Mouse (Mus musculus) midbrain, embryonic 12.5 days (tissue): Measurements from ENCODE around the gene Nedd4. TPM values are rescaled to one million over a fixed set of nuclear protein-coding genes. Genes with fewer than 3 reads are reported as not detected.
"Not testable (repeated sequence)": the region's sequence is repeated elsewhere in the genome, so short reads cannot be mapped to it uniquely, and the experiment has no call there.

Source experiments
- ATAC-seq: fragments of 200-750 bp; cut with Nextera tagmentation; 2 replicates; pipeline ENCODE4 v1.8.0; 2017; ENCODE audit warnings: low read depth, moderate TSS enrichment, moderate library complexity; ENCODE audit not compliant: low FRiP score
- H3K27ac ChIP-seq: fragments of 300-500 bp; sonication (generic); replicated peaks from 2 replicates; pipeline ENCODE4 v1.5.1; 2016; ENCODE audit warnings: mild to moderate bottlenecking
- H3K27me3 ChIP-seq: fragments of 300-500 bp; sonication (generic); 2 replicates; pipeline ENCODE4 v1.6.1; 2016; ENCODE audit warnings: mild to moderate bottlenecking
- H3K36me3 ChIP-seq: fragments of 300-500 bp; sonication (generic); 2 replicates; pipeline ENCODE4 v1.6.1; 2016
- H3K4me1 ChIP-seq: fragments of 300-500 bp; sonication (generic); 2 replicates; pipeline ENCODE4 v1.6.1; 2016
- H3K4me2 ChIP-seq: fragments of 300-500 bp; sonication (generic); replicated peaks from 2 replicates; pipeline ENCODE4 v1.6.1; 2016; ENCODE audit warnings: mild to moderate bottlenecking, moderate library complexity
- H3K4me3 ChIP-seq: fragments of 300-500 bp; sonication (generic); 2 replicates; pipeline ENCODE4 v1.5.1; 2016; ENCODE audit warnings: mild to moderate bottlenecking
- H3K9ac ChIP-seq: fragments of 300-500 bp; sonication (generic); replicated peaks from 2 replicates; pipeline ENCODE4 v1.6.1; 2016; ENCODE audit warnings: mild to moderate bottlenecking, moderate library complexity
- H3K9me3 ChIP-seq: fragments of 300-500 bp; sonication (generic); 2 replicates; pipeline ENCODE4 v1.6.1; 2016; ENCODE audit warnings: mild to moderate bottlenecking
- WGBS: fragments of 180-500 bp; shearing (Covaris S2); methylation state at CpG from one replicate; pipeline ENCODE4 v1.1.7; 2016; 5-methylcytosine and 5-hydroxymethylcytosine counted together
- polyA plus RNA-seq: library from polyadenylated mRNA; unstranded; fragments of >200 nt; fragmentation: Nextera tagmentation; extraction: Ambion mirVana; gene quantifications from 2 replicates; pipeline ENCODE4 v1.2.1, GENCODE M21; 2016

Gene Nedd4
- polyA plus RNA-seq, 1 experiment from 2014 or later: 737 TPM

DNA sequence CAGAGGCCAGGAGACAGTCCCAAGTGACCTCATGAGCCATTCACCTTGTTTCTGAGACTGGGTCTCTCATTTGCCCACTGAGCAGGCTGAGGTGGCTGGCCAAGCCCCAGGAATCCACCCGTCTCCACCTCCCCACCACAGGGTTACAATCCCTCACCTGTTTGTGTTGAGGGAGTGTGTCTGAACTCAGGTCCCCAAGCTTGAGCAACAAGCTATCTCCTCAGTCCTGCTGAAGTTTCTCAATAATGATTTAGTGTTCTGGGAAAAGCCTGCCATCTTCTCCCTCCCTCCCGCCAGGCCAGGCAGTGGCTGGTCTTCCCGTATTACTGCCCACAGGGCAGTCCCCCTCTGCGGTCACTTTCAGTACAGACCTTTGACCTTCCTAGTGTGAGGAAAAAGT lies 5.7 kb upstream of the Nedd4 start:
- Histone ChIP-seq H3K4me3 (no peak overlapping the region), H3K9ac (no peak overlapping the region), H3K4me1 (peaks cover 25% of the 10 kb centered on the region), H3K36me3 (no peaks in the 10 kb centered on the region), H3K9me3 (no peaks in the 10 kb centered on the region), H3K27ac (no peak overlapping the region), H3K27me3 (no peaks in the 10 kb centered on the region), H3K4me2 (no peak overlapping the region)
- no peak for ATAC-seq
- 19% methylated on average over 4 of the region's 4 CpGs for WGBS

DNA sequence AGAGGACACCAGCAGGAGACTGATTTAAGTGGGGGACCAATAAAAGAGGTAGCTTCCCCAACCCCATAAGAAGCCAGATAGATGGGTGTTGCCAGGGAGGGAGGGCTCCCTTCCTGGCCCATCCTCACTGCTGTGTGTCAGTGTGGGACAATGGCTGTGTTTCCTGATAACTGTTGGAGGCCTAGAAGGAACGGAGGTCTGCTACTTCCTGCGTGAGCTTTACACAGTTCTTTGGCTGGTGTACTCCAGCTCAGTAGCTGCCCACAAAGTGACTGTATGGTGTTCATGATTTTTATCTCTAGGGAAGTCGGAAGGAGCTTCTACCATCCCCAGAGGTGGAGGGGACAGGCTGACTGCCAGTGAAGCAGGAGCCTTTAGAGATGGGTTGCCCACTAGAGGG lies 5.2 kb upstream of the Nedd4 start:
- Histone ChIP-seq H3K9me3 (no peaks in the 10 kb centered on the region), H3K4me2 (no peak overlapping the region), H3K36me3 (no peaks in the 10 kb centered on the region), H3K4me3 (no peak overlapping the region), H3K27ac (no peak overlapping the region), H3K9ac (no peak overlapping the region), H3K4me1 (peaks cover 26% of the 10 kb centered on the region), H3K27me3 (no peaks in the 10 kb centered on the region)
- no peak for ATAC-seq
- 14% methylated on average over 3 of the region's 3 CpGs for WGBS

DNA sequence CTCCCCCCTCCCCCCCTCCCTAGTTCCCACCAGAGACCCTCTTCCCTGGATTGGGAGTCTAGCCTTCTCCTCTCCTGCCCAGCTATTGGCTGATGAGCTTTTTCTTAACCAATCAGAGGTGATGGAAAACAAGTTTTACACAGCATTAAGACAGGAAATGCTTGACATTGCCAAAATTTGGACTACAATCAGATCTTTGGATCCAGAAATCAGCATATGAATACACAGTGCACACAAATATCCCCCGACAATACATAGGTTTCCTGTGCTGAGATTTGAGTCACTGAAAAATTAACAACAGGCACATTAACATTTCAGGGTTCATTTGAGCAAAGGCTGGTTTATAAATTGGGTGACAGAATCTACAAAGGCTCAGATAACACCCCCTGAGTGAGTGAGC lies 4.5 kb upstream of the Nedd4 start:
- Histone ChIP-seq H3K4me2 (no peak overlapping the region), H3K27ac (no peak overlapping the region), H3K4me1 (peaks cover 24% of the 10 kb centered on the region), H3K4me3 (no peak overlapping the region), H3K9ac (no peak overlapping the region), H3K9me3 (no peaks in the 10 kb centered on the region), H3K27me3 (no peaks in the 10 kb centered on the region), H3K36me3 (no peaks in the 10 kb centered on the region)
- ATAC-seq: no peak
- 71% methylated on average over 1 of the region's 1 CpGs for WGBS

DNA sequence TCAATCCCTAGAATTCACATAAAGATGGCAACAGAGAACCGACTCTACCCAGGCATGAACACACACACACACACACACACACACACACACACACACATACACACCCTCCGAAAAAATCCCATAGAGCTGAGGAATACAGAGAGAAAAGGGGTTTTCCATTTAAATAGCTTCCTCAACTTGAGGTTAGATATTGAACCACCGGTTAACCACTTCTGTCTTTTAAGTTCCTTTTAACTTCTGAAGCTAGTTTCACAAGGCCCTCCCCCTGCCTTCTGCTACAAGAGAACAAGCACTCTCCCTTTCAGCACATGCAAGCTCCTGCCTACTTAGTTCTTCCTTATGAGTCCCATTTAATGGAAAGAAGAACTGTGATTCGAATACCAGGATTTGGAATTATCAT lies 2.0 kb upstream of the Nedd4 start:
- ATAC-seq: no peak
- WGBS: 71% methylated on average over 4 of the region's 4 CpGs
- H3K9me3 ChIP-seq: no peaks in the 10 kb centered on the region

DNA sequence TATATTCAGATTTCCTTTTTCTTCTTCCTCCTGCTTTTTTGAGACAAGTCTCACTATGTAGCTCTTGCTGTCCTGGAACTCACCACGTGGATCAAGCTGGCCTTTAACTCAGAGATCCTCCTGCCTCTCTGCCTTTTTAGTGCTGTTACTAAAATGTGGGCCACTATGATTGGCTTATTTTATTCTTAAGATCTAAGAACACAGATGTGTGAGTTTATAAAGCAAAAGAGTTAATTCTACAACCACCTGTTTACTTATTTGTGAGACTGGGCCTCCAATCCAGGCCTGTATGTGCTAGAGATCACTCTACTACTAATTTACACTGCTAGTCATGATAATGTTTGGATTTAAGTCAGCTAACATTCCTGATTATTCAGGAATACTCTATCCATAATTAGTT lies 1.2 kb upstream of the Nedd4 start:
- peaks cover 33% of the 10 kb centered on the region for H3K4me1 ChIP-seq
- no peaks in the 10 kb centered on the region for H3K9me3 ChIP-seq

More for the DNA sequence above, 2.0 kb upstream of the Nedd4 start:
- peaks cover 26% of the 10 kb centered on the region for H3K4me1 ChIP-seq
- no peaks in the 10 kb centered on the region for H3K27me3 ChIP-seq
- no peak overlapping the region for H3K4me2 ChIP-seq
- peaks cover 12% of the 10 kb centered on the region; the same call in 1 of the 2 replicates for H3K36me3 ChIP-seq
- no peak overlapping the region for H3K9ac ChIP-seq
- H3K4me3 ChIP-seq: no peak overlapping the region
- no peak overlapping the region for H3K27ac ChIP-seq

DNA sequence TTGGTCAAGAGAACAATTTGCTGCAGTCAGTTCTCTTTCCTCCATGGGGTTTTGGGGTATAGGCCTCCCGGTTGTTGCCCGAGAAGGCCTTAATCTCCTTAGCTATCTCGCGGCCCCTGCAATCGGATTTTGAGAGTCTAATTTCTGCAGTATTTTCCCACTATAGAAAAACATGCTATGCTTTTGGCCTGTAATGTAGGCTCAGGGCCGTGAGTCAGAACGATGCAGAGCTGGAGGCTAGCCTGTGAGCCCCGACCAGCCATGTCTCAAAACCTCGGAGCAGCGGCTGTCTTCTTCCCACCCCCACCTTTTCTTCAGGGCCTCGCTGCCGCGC lies 618 bp upstream of the Nedd4 start:
- peak overlapping the region; percentile 95 for H3K4me2 ChIP-seq
- H3K27me3 ChIP-seq: no peaks in the 10 kb centered on the region

More for the DNA sequence above, 1.2 kb upstream of the Nedd4 start:
- Histone ChIP-seq H3K36me3 (peaks cover 17% of the 10 kb centered on the region), H3K4me3 (no peak overlapping the region), H3K27ac (peak overlapping the region; percentile 99), H3K27me3 (no peaks in the 10 kb centered on the region), H3K4me2 (peak overlapping the region; percentile 95; the same call in 1 of the 2 replicates), H3K9ac (no peak overlapping the region)
- no peak for ATAC-seq
- WGBS: 31% methylated on average over 1 of the region's 1 CpGs

DNA sequence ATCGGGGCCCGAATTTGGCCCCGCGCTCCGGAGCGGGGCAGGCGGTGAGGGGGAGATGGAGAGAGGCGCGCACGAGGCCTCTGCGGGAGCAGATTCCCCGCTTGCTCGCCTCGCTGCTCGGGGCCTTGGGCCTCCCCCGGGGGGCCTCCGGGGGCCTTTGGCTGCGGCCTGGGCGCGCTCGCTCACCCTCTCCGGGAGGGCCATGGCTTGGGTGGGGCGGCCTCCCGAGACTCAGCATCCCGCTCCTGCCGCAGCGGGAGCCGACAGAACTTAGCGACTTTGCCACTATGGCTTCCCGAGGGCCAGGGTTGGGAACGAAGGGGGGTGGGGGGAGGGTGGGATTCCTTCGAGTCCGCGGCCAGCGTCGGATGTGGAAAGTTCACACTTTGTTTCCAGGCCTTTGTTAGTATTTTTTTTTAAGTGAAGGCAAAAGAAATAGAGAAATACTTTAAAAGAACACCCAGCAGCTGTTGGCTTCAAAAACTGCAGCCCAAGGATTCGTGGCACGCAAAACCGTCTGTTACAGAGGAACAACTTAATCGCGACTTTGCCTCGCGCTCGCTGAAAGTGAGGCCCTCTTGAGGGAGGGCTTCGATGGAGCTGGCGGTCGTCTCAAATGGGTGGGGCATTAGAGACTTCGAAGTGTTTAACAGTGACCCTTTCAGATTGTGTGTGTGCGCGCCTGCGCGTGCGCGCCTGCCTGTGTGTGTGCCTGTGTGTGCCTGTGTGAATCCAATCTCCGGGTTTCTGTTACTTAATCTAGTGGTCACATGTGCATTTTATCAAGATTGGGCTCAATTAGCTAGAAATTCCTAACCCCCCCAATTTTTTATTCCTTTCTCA lies 766 bp downstream of the Nedd4 start:
- peak; percentile 56 for ATAC-seq
- peaks cover 33% of the 10 kb centered on the region for H3K36me3 ChIP-seq
- H3K27ac ChIP-seq: peak overlapping the region; percentile 99
- H3K4me1 ChIP-seq: peaks cover 37% of the 10 kb centered on the region
- H3K9me3 ChIP-seq: no peaks in the 10 kb centered on the region
- H3K4me2 ChIP-seq: peak overlapping the region; percentile 95
- H3K27me3 ChIP-seq: no peaks in the 10 kb centered on the region
- H3K9ac ChIP-seq: peak overlapping the region; percentile 100
- peak overlapping the region; percentile 97 for H3K4me3 ChIP-seq
- WGBS: 1% methylated on average over 55 of the region's 55 CpGs

More for the DNA sequence above, 618 bp upstream of the Nedd4 start:
- H3K9ac ChIP-seq: peak overlapping the region; percentile 100
- peak overlapping the region; percentile 99 for H3K27ac ChIP-seq
- no peaks in the 10 kb centered on the region for H3K9me3 ChIP-seq
- H3K36me3 ChIP-seq: peaks cover 22% of the 10 kb centered on the region
- H3K4me3 ChIP-seq: peak overlapping the region; percentile 97
- ATAC-seq: peak; percentile 4; the same call in 1 of the 2 replicates
- H3K4me1 ChIP-seq: peaks cover 35% of the 10 kb centered on the region
- WGBS: under 1% methylated on average over 13 of the region's 13 CpGs

DNA sequence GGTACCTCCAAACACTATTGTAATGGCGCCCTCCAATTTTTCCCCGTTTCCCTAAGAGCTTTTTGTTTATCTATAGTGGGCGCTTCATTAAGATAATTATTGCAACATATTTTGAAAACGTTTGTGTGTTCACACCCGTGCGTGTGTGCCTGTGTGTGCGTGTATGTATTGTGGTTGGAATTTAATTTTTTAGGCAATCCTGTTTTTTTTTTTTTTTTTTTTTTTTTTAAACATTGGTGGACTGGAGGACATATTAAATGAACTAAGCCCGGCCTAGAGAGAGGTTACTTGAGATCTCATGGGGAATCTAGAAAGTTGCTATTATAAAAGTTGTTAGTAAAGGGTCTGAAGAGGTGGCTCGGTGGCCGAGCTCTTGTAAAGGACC lies 1.4 kb downstream of the Nedd4 start:
- Histone ChIP-seq H3K9ac (peak overlapping the region; percentile 100), H3K27me3 (no peaks in the 10 kb centered on the region), H3K4me2 (peak overlapping the region; percentile 95), H3K4me3 (peak overlapping the region; percentile 97), H3K9me3 (no peaks in the 10 kb centered on the region), H3K4me1 (peaks cover 37% of the 10 kb centered on the region), H3K27ac (peak overlapping the region; percentile 99), H3K36me3 (peaks cover 33% of the 10 kb centered on the region)
- 8% methylated on average over 10 of the region's 10 CpGs for WGBS
- ATAC-seq: no peak

DNA sequence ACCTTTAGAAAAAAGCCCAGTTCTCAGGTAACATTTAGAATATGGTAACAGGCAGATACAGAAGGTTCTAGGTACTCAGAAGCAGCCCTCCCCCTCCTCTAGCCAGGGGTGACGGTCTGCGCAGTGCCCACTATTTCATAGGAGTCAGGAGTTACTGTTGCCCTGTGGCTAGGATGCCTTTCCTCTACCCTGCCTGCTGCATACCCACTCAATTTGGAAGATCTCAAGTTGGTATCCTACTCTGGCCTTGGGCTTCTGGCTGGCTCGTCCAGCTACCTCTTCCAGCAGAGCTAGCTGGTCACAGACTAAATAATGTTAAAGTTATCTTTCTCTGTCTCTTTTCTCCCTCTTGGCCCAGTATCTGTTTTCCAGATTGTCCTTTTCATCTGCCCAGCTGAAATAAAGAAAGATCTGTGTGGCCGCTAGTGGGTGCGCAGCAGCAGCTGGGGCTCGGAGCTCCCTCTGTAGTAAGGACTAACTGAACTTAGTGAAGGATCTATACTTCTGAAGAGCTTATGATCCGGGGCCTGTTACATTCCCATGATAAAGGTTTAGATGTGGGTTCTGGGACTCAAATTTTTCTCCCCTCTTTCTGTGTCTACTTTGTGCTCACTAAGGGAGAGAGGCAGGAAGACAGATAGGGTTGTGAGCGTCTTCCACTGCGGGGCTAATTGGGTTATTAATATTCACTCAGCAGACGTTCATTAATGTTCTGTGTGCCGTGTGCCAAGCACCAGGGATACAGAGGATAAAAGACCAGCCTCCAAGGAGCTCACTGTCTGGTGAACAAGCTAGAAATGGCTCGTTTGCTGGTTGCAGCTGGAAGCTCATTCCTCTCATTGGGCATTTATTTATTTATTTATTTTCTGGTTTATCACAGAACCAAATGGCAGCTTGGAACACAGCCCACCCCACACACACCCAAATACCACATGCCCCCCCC lies 2.5 kb downstream of the Nedd4 start:
- H3K27me3 ChIP-seq: no peaks in the 10 kb centered on the region
- H3K4me1 ChIP-seq: peaks cover 44% of the 10 kb centered on the region
- WGBS: 41% methylated on average over 12 of the region's 12 CpGs
- H3K9me3 ChIP-seq: no peaks in the 10 kb centered on the region
- peak overlapping the region; percentile 95 for H3K4me2 ChIP-seq
- ATAC-seq: no peak
- H3K27ac ChIP-seq: peak overlapping the region; percentile 99
- peak overlapping the region; percentile 97 for H3K4me3 ChIP-seq
- H3K36me3 ChIP-seq: peaks cover 44% of the 10 kb centered on the region
- H3K9ac ChIP-seq: peak overlapping the region; percentile 100

DNA sequence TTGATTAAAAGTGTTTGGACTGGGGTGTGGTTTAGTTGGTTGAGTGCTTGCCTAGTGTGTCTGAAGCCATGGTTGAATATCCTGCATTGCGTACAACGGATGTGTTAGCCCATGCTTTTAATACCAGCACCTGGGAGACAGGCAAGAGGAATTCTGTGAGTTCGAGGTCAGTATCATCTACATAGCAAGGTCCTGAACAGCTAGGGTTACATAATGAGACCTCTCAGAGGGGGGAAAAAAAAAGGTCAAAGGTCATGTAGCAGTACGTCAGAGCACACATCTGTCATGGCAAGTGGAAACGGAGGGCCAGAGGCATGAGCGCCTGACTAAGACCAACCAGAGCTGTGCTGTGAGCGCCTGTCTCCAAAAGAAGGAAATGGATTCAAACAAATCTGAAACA lies 3.4 kb downstream of the Nedd4 start:
- Histone ChIP-seq H3K27ac (peak overlapping the region; percentile 99), H3K27me3 (no peaks in the 10 kb centered on the region), H3K4me3 (peak overlapping the region; percentile 97), H3K36me3 (peaks cover 51% of the 10 kb centered on the region), H3K4me1 (peaks cover 50% of the 10 kb centered on the region), H3K9me3 (no peaks in the 10 kb centered on the region), H3K4me2 (peak overlapping the region; percentile 95), H3K9ac (peak overlapping the region; percentile 100; the same call in 1 of the 2 replicates)
- WGBS: 49% methylated on average over 7 of the region's 7 CpGs
- no peak for ATAC-seq

DNA sequence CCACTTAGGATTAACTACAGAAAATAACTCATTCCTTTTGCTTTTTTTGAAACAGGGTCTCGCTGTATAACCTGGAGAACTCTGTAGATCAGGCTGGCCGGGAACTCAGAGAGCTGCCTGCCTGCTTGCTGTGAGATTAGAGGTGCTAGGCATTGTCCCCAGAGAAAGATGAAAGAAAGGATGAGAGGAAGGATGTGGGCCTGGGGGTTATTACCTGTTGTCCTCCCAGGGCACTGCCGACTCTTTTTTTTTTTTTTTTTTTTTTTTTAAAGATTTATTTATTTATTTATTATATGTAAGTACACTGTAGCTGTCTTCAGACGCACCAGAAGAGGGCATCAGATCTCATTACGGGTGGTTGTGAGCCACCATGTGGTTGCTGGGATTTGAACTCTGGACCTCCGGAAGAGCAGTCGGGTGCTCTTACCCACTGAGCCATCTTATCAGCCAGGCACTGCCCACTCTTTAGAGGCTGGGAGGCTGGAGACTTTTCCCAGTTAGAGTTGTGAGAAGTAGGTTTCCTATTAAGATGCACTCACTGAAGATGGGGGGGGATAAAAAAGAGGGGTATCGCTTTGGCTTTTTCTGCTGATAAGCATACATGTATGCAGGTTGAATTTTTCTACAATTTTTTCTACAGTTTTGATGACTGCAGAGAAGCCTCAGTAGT lies 4.3 kb downstream of the Nedd4 start:
- Histone ChIP-seq H3K4me1 (peaks cover 45% of the 10 kb centered on the region), H3K36me3 (peaks cover 57% of the 10 kb centered on the region)
- 79% methylated on average over 6 of the region's 8 CpGs for WGBS

More for the DNA sequence above, 4.3 kb downstream of the Nedd4 start:
- not testable (repeated sequence) for H3K27ac ChIP-seq, H3K9me3 ChIP-seq, H3K9ac ChIP-seq, H3K27me3 ChIP-seq, H3K4me2 ChIP-seq, H3K4me3 ChIP-seq, ATAC-seq
